In genomic region chr10:3969026-3969425, GRCm38 (mm10) we compare ENCODE assay signal across 25 mouse cellular contexts. TPM values are rescaled to one million over a fixed set of nuclear protein-coding genes. Genes with fewer than 3 reads are reported as not detected.
DNase-seq lines count a peak whose midpoint lies in the region; ATAC-seq and TF ChIP-seq lines count a peak whose summit lies in the region.
"Had no signal": no experiment of that assay in that cellular context is flagged by ENCODE, and none has a peak within 500 bp of the region (broad histone marks: within the 10 kb centered on the region; RNA-seq: fewer than 3 reads in every experiment).

No protein-coding gene starts in this region.

- no peaks in the 10 kb centered on the region for H3K9me3 ChIP-seq in kidney, postnatal 0 days (replicated peaks; ENCODE audit: low read length)
- H3K9me3 ChIP-seq in kidney, embryonic 14.5 days (ENCODE audit: control insufficient read depth, low read length): no peaks in the 10 kb centered on the region
- H3K9me3 ChIP-seq in forebrain, embryonic 10.5 days: no peaks in the 10 kb centered on the region
- H3K9me3 ChIP-seq: heart, embryonic 10.5 days; heart, embryonic 13.5 days had no signal

- 0 out of 2 replicates have a peak, but pooled peaks cover 3% of the 10 kb centered on the region for H3K4me1 ChIP-seq in kidney, postnatal 0 days (replicated peaks; ENCODE audit: insufficient read depth, low read length)
- no peaks in the 10 kb centered on the region for H3K4me1 ChIP-seq in kidney, embryonic 14.5 days (ENCODE audit: control insufficient read depth, insufficient read depth, low read length)
- peaks cover 18% of the 10 kb centered on the region for H3K4me1 ChIP-seq in forebrain, embryonic 10.5 days

- H3K27ac ChIP-seq in kidney, postnatal 0 days: no peak overlapping the region
- H3K27ac ChIP-seq in kidney, embryonic 14.5 days (ENCODE audit: low read depth, low read length): no peak overlapping the region
- H3K27ac ChIP-seq in forebrain, embryonic 10.5 days: no peak overlapping the region
- H3K27ac ChIP-seq: heart, adult 2 months; heart, embryonic 10.5 days; heart, embryonic 13.5 days; hindbrain, embryonic 14.5 days; hindbrain, postnatal 0 days had no signal

- H3K36me3 ChIP-seq in kidney, postnatal 0 days (ENCODE audit: insufficient read depth, low read length): peaks cover 9% of the 10 kb centered on the region
- H3K36me3 ChIP-seq in kidney, embryonic 14.5 days (ENCODE audit: control insufficient read depth, insufficient read depth, low read length): no peaks in the 10 kb centered on the region; the same call in 1 of the 2 replicates
- peaks cover 29% of the 10 kb centered on the region for H3K36me3 ChIP-seq in forebrain, embryonic 10.5 days (replicated peaks)
- H3K36me3 ChIP-seq: heart, embryonic 10.5 days had no signal

- no peak overlapping the region for H3K9ac ChIP-seq in kidney, postnatal 0 days (ENCODE audit: low read depth, low read length)
- no peak overlapping the region for H3K9ac ChIP-seq in kidney, embryonic 14.5 days (ENCODE audit: low read depth, low read length)
- H3K9ac ChIP-seq: forebrain, postnatal 0 days; heart, embryonic 13.5 days; hindbrain, embryonic 14.5 days had no signal

- TF ChIP-seq CTCF in kidney, postnatal 0 days (IDR thresholded peaks at IDR 0.05; ENCODE audit: low read depth): no peak

- ATAC-seq in kidney, postnatal 0 days (replicated peaks; ENCODE audit: low FRiP score, low read depth): no peak
- no peak for ATAC-seq in kidney, embryonic 14.5 days (ENCODE audit: low FRiP score, low TSS enrichment)
- ATAC-seq: CD4-positive, CD25-positive, alpha-beta regulatory T cell, adult 4 months; forebrain, embryonic 14.5 days; forebrain, postnatal 0 days; hindbrain, postnatal 0 days; inflammation-experienced regulatory T-cells, adult 6 months had no signal

- no peak overlapping the region for H3K4me2 ChIP-seq in kidney, postnatal 0 days (ENCODE audit: low read length)
- no peak overlapping the region for H3K4me2 ChIP-seq in kidney, embryonic 14.5 days (replicated peaks; ENCODE audit: low read depth, low read length)
- H3K4me2 ChIP-seq: heart, embryonic 13.5 days; hindbrain, embryonic 14.5 days had no signal

- 29% methylated on average over 3 of the region's 3 CpGs for WGBS in kidney, postnatal 0 days
- WGBS in kidney, embryonic 14.5 days: 34% methylated on average over 3 of the region's 3 CpGs
- 76% methylated on average over 3 of the region's 3 CpGs for WGBS in forebrain, embryonic 10.5 days

- DNase-seq in kidney, postnatal 0 days (ENCODE audit: low spot score): peak; percentile 27
- DNase-seq in embryo, embryonic 10.5 days (ENCODE audit: low spot score): peak; percentile 63
- DNase-seq in embryo, embryonic 9.5 days (ENCODE audit: extremely low spot score): peak; percentile 43
- no peak for DNase-seq in forebrain, embryonic 10.5 days (ENCODE audit: extremely low spot score, low spot score)
- no peak for DNase-seq in gastrocnemius, adult 18-20 months (ENCODE audit: low spot score)
- DNase-seq: adrenal gland, adult 2 months; adrenal gland, postnatal 14 days; cerebellum, adult 11 months; cerebellum, adult 2 months; cerebellum, postnatal 10 days; cerebellum, postnatal 36 days; forebrain, postnatal 0 days; gastrocnemius, postnatal 10 days; gastrocnemius, postnatal 36 days; heart, adult 2 months; heart, postnatal 14 days; heart, postnatal 4 days had no signal

- H3K27me3 ChIP-seq in kidney, postnatal 0 days (ENCODE audit: insufficient read depth, low read length): no peaks in the 10 kb centered on the region
- no peaks in the 10 kb centered on the region for H3K27me3 ChIP-seq in kidney, embryonic 14.5 days (ENCODE audit: control insufficient read depth, insufficient read depth, low read length)
- no peaks in the 10 kb centered on the region for H3K27me3 ChIP-seq in forebrain, embryonic 10.5 days (ENCODE audit: poor library complexity, severe bottlenecking)
- H3K27me3 ChIP-seq: heart, embryonic 13.5 days had no signal

- no peak overlapping the region for H3K4me3 ChIP-seq in kidney, postnatal 0 days (replicated peaks; ENCODE audit: low read depth, low read length)
- H3K4me3 ChIP-seq in kidney, embryonic 14.5 days (ENCODE audit: low read length): no peak overlapping the region
- no peak overlapping the region for H3K4me3 ChIP-seq in forebrain, embryonic 10.5 days
- H3K4me3 ChIP-seq: heart, adult 2 months; heart, embryonic 10.5 days; heart, embryonic 13.5 days had no signal

RNA-seq across cellular contexts. Expression of gene Mthfd1l, which starts 3.9 kb away (rescaled TPM):
- polyA plus RNA-seq in kidney, postnatal 0 days (2015; fragmentation: Nextera tagmentation; extraction: Ambion mirVana): 9.1 and 10.7 TPM in 2 replicates
- polyA plus RNA-seq in kidney, embryonic 14.5 days (2014; fragmentation: Nextera tagmentation; extraction: Ambion mirVana): 12.8 and 20.2 TPM in 2 replicates
- polyA plus RNA-seq in forebrain, embryonic 10.5 days (2016; fragmentation: Nextera tagmentation; extraction: Ambion mirVana): 24.5 and 26.8 TPM in 2 replicates
- total RNA-seq in gastrocnemius, adult 18-20 months (2021): under 1 TPM; 0.27 to 0.40 TPM

Comparison
In these comparisons a context has a peak if more than half of its experiments do, and no peak if none do; other contexts are left out.
1. DNase-seq: peak in kidney, postnatal 0 days (single experiment), embryo, embryonic 10.5 days (single experiment) and embryo, embryonic 9.5 days (single experiment); none in forebrain, embryonic 10.5 days (single experiment) and gastrocnemius, adult 18-20 months (single experiment).